Mouse (Mus musculus): ENCODE measurements at regions not wholly inside any gene's neighbourhood (a gene's known extent, or its start where the extent isn't known, plus 50 kb on each side); places are given as distances from the start of the nearest gene placed in this dataset.

GRCm38 (mm10) chr17:44445361-44445760 lies 257.0 kb downstream of the Clic5 start:
- TF ChIP-seq POLR2A (IDR thresholded peaks at IDR 0.05; ENCODE audit: borderline replicate concordance, insufficient read depth, low read length) (no peak), CTCF (IDR thresholded peaks at IDR 0.05; ENCODE audit: borderline replicate concordance, insufficient read depth, low read depth, low read length) (no peak)
